In genomic region chr2:36242514-36242913, GRCm38 (mm10) we compare ENCODE assay signal across 23 mouse cellular contexts. TPM values are rescaled to one million over a fixed set of nuclear protein-coding genes. Genes with fewer than 3 reads are reported as not detected.
A peak's percentile ranks its signal among the peaks of the same experiment; 100 is the strongest.
DNase-seq lines count a peak whose midpoint lies in the region; ATAC-seq and TF ChIP-seq lines count a peak whose summit lies in the region.
"Had no signal": no experiment of that assay in that cellular context is flagged by ENCODE, and none has a peak within 500 bp of the region (broad histone marks: within the 10 kb centered on the region; RNA-seq: fewer than 3 reads in every experiment).

No protein-coding gene starts in this region.

- H3K9ac ChIP-seq in embryonic facial prominence, embryonic 12.5 days, result no peak overlapping the region
- H3K9ac ChIP-seq: hindbrain, embryonic 13.5 days; limb, embryonic 12.5 days; liver, embryonic 13.5 days had no signal

- WGBS in embryonic facial prominence, embryonic 12.5 days, result 91% methylated on average over 13 of the region's 13 CpGs
- 91% methylated on average over 13 of the region's 13 CpGs for WGBS in embryonic facial prominence, embryonic 10.5 days

- no peaks in the 10 kb centered on the region for H3K36me3 ChIP-seq in embryonic facial prominence, embryonic 12.5 days
- H3K36me3 ChIP-seq in embryonic facial prominence, embryonic 10.5 days (replicated peaks), result no peaks in the 10 kb centered on the region
- H3K36me3 ChIP-seq in E14TG2a.4 (ENCODE audit: insufficient read depth, low read length), result no peaks in the 10 kb centered on the region
- H3K36me3 ChIP-seq: hindbrain, embryonic 13.5 days; limb, embryonic 12.5 days; midbrain, embryonic 10.5 days had no signal

- no peaks in the 10 kb centered on the region for H3K9me3 ChIP-seq in embryonic facial prominence, embryonic 12.5 days
- no peaks in the 10 kb centered on the region for H3K9me3 ChIP-seq in embryonic facial prominence, embryonic 10.5 days
- no peaks in the 10 kb centered on the region for H3K9me3 ChIP-seq in E14TG2a.4 (ENCODE audit: low read length)
- H3K9me3 ChIP-seq: hindbrain, embryonic 13.5 days; limb, embryonic 12.5 days; liver, embryonic 13.5 days; midbrain, embryonic 10.5 days had no signal

- ATAC-seq in embryonic facial prominence, embryonic 12.5 days (ENCODE audit: insufficient number of reproducible peaks, insufficient read depth, low FRiP score, low TSS enrichment), result 0 out of 2 replicates have a peak, but pooled peaks have one; percentile 52
- ATAC-seq: CD4-positive, CD25-positive, alpha-beta regulatory T cell, adult 4 months; midbrain, embryonic 16.5 days had no signal

- no peak for DNase-seq in embryonic facial prominence, embryonic 10.5 days (ENCODE audit: low spot score)
- DNase-seq in cerebellum, adult 8-10 months, result peak; percentile 51
- DNase-seq in cerebellum, postnatal 36 days, result peak; percentile 64 to 68
- no peak for DNase-seq in frontal cortex, postnatal 10 days (ENCODE audit: low spot score in 2 of 2)
- no peak for DNase-seq in thymus, postnatal 4 days
- DNase-seq: adrenal gland, postnatal 25 days; gastrocnemius, postnatal 36 days; heart, postnatal 36 days; kidney, adult 11 months; kidney, postnatal 4 days; liver, embryonic 13.5 days; lung, postnatal 4 days; right cerebral cortex, adult 18-20 months; right cerebral cortex, postnatal 4 days; thymus, adult 18-20 months; thymus, postnatal 36 days had no signal

- TF ChIP-seq CTCF in E14TG2a.4 (conservative IDR thresholded peaks at IDR 0.05; ENCODE audit: low read length), result no peak

- H3K4me3 ChIP-seq in embryonic facial prominence, embryonic 12.5 days, result no peak overlapping the region
- H3K4me3 ChIP-seq in embryonic facial prominence, embryonic 10.5 days, result no peak overlapping the region
- H3K4me3 ChIP-seq in E14TG2a.4 (replicated peaks; ENCODE audit: low read length), result peak overlapping the region; percentile 56
- H3K4me3 ChIP-seq: hindbrain, embryonic 13.5 days; limb, embryonic 12.5 days; liver, embryonic 13.5 days; midbrain, embryonic 10.5 days had no signal

- H3K4me2 ChIP-seq in embryonic facial prominence, embryonic 12.5 days (replicated peaks), result no peak overlapping the region
- H3K4me2 ChIP-seq: hindbrain, embryonic 13.5 days; limb, embryonic 12.5 days; liver, embryonic 13.5 days had no signal

- H3K27ac ChIP-seq in embryonic facial prominence, embryonic 12.5 days, result no peak overlapping the region
- no peak overlapping the region for H3K27ac ChIP-seq in embryonic facial prominence, embryonic 10.5 days (replicated peaks)
- H3K27ac ChIP-seq: hindbrain, embryonic 13.5 days; limb, embryonic 12.5 days; liver, embryonic 13.5 days; midbrain, embryonic 10.5 days had no signal

- H3K27me3 ChIP-seq in embryonic facial prominence, embryonic 12.5 days, result no peaks in the 10 kb centered on the region
- no peaks in the 10 kb centered on the region for H3K27me3 ChIP-seq in embryonic facial prominence, embryonic 10.5 days (replicated peaks; ENCODE audit: low read depth, poor library complexity, severe bottlenecking)
- H3K27me3 ChIP-seq in E14TG2a.4 (ENCODE audit: insufficient read depth, low read length), result peaks cover 28% of the 10 kb centered on the region
- H3K27me3 ChIP-seq: hindbrain, embryonic 13.5 days; limb, embryonic 12.5 days; liver, embryonic 13.5 days had no signal

- H3K4me1 ChIP-seq in embryonic facial prominence, embryonic 12.5 days, result no peaks in the 10 kb centered on the region
- H3K4me1 ChIP-seq in embryonic facial prominence, embryonic 10.5 days, result 0 out of 2 replicates have a peak, but pooled peaks cover 3% of the 10 kb centered on the region
- H3K4me1 ChIP-seq in E14TG2a.4 (replicated peaks; ENCODE audit: low read depth, low read length), result no peaks in the 10 kb centered on the region; the same call in 1 of the 2 replicates
- H3K4me1 ChIP-seq: hindbrain, embryonic 13.5 days; limb, embryonic 12.5 days; midbrain, embryonic 10.5 days had no signal

RNA-seq across cellular contexts. Expression of gene Ptgs1, which starts 12.3 kb away (rescaled TPM):
- 6.7 and 8.9 TPM in 2 replicates for polyA plus RNA-seq in embryonic facial prominence, embryonic 12.5 days (2016; fragmentation: Nextera tagmentation; extraction: Ambion mirVana)
- 3.2 and 4.8 TPM in 2 replicates for polyA plus RNA-seq in embryonic facial prominence, embryonic 10.5 days (2016; fragmentation: Nextera tagmentation; extraction: Ambion mirVana)

Comparison
In these comparisons a context has a peak if more than half of its experiments do, and no peak if none do; other contexts are left out.
1. DNase-seq: peak in cerebellum, adult 8-10 months (single experiment) and cerebellum, postnatal 36 days (2 of 2); none in embryonic facial prominence, embryonic 10.5 days (single experiment), frontal cortex, postnatal 10 days (0 of 2) and thymus, postnatal 4 days (single experiment).